Mouse (Mus musculus): ENCODE measurements around the gene Mars.
"Not testable (repeated sequence)": the region's sequence is repeated elsewhere in the genome, so short reads cannot be mapped to it uniquely, and the experiment has no call there.

The Mars gene

DNA sequence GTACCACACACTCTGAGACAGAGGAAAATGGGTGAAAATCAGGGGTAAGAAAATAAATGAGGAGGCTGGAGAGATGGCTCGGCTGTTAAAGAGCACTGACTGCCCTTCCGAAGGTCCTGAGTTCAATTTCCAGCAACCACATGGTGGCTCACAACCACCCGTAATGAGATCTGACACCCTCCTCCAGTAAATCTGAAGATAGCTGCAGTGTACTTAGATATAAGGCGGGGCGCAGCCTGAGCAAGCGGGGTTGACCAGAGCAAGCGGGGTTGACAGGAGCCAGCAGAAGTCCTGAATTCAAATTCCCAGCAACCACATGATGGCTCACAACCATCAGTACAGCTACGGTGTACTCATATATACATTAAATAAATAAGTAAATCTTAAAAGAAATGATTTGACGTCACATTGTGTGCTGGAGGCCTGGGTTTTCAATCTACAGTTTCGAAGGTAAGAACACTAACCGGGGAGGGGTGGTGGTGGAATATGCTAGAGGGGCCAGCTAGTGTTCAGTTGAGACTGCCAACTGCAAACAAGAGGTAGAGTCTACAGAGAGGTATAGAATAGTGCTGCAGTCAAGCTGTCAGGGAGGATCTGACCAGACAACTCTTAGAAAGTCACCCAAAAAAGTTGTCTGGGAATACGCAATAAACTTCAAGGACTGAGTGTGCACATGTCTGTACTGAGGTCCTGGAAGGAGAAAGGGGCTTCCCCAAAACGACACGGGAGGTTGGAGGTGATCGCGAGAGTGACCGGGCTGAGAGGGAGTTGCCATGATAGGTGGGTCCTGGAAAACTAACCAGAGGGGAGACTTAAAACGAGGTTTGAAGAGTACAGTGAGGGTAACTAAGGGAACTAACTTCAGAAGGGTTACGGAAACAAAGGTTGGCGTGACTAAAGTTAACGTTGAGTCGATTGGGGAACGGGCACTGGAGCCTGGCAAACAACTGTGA, 787 bp downstream of the Mars start:
- no peak for DNase-seq (ENCODE audit: low spot score)

DNA sequence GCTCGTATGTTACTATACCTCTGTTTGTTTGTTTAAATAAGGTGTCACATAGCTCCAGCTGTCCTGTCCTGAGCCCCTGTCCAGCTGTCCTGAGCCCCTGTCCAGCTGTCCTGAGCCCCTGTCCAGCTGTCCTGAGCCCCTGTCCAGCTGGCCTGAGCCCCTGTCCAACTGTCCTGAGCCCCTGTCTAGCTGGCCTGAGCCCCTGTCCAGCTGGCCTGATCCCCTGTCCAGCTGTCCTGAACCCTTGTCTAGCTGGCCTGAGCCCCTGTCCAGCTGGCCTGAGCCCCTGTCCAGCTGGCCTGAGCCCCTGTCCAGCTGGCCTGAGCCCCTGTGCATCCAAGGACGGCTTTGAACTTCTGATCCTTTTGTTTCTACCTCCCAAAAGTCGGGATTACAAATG, 2.4 kb downstream of the Mars start:
- DNase-seq (ENCODE audit: low spot score): not testable (repeated sequence)

DNA sequence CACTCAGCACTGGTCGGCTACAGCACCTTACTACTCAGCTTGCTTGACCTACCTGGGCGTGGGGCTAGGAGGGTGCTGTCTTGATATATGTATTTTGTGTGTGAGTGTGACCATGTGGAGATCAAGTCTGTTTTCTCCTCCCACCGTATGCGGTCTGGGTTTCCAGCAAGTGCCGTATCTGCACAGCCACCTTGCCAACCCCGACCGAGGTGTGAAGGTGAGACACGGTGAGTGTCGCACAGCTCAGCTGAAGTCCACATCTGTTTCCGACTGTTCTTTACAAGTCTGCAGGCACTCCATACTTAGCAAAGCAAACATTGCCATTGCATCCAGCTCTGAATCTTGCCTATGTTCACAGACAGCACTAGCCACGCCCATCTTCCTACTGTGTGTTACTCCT, 8.4 kb downstream of the Mars start:
- DNase-seq (ENCODE audit: low spot score): no peak

DNA sequence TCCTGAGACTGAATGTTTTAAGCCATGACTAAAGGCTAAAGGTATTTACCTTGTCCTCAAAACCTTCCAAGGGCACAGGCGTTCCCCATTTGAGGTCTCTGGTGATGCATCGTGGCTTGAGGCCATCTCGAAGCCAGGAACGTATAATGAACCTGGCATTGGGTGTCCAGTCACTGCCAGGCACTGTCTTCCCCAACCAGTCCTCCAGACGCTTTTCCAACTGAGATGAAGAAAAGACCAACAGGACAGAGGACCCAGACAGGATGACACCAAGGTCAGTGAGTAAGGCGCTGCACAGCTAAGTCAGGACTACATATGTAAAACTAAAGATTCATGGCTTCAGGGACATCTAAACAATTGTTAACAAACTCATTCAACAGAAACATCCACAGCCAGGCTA, 11.2 kb downstream of the Mars start:
- no peak for DNase-seq (ENCODE audit: low spot score)

DNA sequence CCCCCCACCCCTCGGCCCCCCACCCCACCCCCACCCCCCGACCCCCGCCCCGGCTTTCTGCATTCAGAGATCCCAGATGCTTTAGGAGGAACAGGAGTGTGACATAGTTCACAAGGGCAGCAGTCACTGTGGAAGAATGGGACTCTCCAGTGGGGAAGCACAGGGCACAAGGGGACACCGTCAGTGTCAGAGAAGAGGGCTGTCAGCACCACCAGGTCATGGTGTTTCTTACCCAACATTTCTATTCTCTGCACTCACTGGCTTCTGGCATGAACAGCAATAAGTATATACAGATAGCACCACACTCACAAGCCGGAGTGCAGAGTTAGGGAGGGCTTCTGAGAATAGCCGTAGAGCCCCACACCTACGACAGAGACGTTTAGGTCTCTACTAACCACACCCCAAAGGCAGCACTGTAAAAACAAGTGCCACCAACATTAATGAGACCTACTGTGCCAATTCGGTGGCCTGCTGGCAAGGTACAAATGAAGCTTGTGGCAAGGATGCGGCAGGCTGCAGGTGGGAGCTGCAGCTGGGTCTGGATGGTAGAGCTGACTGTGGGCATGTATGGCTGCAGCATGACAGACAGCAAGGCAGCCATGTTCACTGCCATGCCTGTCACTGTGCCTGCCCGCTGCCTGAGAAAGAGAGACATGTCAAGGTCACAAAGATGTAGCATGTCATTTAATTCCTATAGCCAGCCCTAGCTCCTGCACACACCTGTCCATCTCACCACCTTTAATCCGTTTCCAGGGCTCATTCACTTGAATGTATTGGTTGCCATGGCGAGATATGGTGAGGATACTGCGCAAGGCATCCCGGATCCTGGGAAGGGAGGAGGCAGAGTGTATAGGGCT, 14.3 kb downstream of the Mars start:
- DNase-seq (ENCODE audit: low spot score): no peak

DNA sequence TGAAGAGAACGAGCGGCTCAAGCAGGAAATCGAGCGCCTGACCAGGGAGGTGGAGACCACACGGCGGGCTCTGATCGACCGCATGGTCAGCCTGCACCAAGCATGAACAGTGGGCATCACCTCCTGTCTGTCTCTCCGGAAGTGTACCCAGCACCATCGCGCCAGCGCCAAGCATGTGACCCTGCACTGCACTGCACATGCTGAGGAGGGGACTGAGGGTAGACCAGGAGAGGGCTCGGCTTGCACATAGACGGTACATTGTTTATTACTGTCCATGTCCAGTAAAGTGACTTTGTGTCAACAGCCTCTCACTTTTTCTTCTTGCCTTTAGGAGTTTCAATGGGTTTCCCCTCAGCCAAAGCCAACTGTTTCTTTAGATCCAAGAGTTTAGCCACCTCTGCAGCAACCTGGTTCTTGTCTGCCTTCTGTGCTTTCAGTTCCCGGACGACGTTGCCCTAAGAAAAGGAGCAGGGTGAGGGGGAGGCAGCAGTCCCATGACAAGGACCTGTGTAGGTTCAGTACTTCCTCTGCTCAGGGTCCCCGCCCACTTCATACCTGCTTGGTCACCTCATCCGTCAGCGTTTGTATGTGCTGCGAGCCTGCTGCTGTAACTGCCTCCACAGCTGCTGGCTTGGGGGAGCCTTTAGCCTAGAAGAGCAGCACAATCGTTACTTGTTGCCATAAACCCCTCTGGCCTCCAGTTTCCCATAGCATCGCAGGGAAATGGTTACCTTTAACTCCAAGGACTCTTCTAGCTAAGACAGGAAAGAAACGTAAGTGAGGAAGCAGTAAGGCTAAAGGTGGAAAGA, 15.4 kb downstream of the Mars start:
- no peak for DNase-seq (ENCODE audit: low spot score)

DNA sequence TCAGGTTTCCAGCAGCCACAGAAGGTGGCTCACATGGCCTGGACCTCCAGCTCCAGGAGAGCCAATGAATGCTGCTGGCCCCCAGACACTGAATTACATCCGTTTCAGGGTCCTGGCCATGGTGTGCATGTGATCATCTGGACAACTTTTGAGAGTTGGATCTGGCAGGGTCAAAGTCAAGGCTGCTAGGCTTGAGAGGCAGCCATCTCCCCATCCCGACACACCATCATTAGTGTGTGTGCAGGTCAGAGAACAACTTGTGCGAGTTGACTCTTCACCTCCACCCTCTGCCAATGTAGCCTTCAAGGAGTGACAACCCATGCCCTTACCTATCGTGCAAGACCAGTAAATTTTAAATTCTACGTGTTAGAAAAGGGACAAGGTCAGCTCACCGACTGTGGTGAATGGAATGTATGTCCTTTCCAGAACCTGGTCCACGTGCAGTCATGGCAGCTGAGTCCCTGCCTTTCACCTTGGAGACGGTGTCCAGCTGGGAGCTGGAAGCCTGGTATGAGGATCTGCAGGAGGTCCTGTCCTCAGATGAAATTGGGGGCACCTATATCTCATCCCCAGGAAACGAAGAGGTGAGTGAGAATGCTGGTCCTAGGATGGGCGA, 16.6 kb downstream of the Mars start:
- no peak for DNase-seq (ENCODE audit: low spot score)

DNA sequence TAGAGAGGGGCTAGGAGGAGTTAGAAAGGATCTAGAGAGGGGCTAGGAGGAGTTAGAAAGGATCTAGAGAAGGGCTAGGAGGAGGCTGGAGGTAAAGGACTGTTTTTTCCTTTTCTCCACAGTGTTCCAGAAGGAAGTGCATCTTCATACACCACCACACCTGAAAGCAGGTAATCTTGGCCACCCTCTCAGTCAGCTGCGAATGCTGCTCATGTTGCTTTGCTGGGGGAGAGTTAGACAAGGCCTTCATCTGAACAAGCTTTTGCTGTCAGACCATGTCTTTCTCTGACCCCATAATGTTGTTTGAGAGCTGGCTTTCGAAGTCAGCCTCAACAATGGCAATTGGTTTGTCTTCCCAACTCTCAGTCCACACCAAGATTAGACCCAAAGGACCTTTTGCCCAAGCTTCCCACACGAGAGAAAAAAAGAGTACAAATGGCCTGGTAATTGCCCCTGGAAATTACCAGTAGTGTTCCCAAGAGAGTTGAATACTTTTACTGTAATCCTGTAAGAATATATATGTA, 17.9 kb downstream of the Mars start:
- no peak for DNase-seq (ENCODE audit: low spot score)

DNA sequence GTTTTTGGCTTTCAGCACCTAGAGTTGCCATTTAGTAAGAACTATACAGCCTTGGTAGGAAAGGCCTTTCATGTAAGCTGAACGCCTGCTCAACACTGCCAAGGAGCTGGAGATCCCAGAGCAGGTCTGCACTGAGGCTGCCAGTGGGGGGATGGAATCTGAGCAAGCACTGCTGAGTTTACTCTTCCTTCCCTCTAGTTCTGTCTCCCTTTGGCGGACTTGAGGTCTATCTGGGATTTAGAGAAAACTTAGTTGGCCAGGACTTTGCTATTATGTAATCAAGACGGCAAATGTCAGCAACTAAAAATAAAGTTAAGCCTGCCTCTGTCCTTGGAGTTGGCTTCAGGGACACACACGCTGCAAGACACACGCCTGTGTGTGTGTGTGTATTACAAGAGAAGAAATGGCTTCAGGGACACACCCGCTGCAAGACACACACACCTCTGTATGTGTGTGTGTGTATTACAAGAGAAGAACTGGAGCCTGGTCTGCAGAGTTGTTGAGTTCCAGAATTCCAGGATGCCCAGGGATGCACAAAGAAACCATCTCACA, 18.5 kb downstream of the Mars start:
- DNase-seq (ENCODE audit: low spot score): no peak

DNA sequence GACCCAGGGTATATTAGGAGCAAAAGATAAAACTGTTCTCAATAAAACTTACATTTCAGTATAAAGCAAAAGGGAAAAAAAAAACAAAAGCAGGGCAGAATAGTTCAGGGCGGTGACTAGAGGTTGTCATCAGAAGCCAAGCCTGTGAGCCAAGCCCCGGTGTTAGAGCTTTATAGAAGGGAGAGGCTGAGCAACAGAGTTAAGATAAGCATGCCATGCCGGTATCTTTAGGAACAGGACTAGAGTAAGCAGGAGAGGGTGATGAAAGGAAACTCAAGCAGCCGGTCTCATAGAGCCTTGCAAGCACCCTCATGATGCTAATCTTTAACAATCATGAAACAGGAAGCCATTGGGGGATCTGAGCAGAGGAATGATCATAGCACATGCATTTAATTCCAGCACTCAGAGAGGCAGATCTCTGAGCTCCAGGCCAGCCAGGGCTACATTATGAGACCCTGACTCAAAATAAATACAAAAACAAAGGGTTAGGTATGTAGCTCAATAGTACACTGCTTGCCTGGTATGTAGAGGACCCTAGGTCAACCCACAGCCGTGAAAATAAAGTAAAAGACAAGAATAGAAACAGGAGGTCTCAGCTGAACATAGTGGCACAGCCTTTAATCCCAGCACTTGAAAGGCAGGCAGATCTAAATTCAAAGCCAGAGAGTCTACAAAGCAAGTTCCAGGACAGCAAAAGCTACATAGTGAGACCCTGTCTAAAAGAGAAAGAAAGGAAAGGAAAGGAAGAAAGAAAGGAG, 19.5 kb downstream of the Mars start:
- DNase-seq (ENCODE audit: low spot score): no peak

DNA sequence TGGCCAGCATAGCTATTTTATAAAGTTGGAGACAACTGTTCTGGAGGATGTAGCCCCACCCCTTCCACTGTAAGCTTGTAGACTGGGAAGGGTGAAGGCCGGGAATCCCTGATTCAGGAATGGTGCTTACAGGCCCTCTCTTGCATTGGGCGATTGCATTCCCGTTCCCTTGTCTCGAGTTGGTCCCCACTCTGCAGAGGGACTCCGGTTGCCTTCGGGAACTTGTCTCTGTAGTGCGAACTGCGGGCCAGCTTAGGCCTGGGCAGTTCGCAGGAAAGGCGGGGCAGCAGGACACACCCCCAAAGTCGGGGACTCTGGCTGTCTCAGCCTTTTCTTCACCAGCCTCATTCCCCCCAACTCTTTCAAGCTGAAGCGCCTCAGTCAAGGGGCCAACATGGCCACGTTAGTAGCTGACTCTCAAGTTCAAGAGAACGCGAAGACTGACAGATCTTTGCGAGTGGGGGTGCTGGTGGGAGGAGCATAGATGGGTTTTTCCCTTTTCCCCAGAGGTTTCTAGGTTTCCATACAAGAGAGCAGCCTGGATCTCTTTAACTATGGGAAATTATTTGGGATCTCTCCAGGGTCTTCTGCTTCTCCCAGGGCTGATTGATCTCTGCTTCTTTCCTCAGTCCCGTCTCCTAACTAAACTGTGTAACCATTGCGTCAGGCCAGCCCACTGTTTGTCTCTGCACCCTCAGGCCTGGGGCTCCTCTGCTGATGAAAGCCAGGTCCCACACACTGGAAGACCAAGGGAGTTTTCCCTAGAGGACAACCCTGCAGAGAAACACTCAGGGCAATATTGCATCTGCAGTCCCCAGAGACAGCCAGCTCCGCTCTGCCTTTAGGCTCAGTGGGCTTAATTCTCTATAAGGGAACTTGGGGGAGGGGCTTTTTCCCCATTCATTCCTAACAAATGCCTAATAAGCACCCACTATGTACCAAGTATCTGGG, 20.4 kb downstream of the Mars start:
- no peak for DNase-seq (ENCODE audit: low spot score)

DNA sequence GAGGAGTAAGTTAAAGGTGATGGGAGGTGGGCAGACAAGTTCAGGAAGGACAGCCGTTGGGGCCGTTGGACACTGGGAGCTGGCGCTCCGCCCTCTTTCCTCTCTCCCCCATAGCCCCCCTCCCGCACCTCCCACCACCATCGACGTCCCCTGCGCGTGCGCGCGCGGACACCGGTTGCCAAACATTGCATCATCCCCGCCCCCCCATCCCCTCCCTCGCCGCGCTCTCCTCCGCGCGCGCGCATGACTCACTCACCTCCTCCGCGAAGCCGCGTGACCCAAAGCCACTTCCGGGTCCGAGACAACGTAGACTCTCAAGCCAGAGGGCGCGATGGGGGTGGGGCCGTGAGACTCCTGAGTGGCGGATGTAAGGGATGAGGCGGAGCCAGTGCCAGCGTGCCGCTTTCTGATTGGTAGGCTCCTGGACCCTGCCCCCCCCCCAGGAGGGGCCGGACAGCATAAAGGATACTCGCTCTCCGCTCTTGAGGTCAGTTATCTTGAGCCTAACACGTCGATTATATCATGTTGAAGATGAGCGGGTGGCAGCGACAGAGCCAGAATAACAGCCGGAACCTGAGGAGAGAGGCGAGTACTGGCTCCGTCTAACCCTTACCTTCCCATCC, 21.2 kb downstream of the Mars start:
- DNase-seq (ENCODE audit: low spot score): peak; percentile 99

DNA sequence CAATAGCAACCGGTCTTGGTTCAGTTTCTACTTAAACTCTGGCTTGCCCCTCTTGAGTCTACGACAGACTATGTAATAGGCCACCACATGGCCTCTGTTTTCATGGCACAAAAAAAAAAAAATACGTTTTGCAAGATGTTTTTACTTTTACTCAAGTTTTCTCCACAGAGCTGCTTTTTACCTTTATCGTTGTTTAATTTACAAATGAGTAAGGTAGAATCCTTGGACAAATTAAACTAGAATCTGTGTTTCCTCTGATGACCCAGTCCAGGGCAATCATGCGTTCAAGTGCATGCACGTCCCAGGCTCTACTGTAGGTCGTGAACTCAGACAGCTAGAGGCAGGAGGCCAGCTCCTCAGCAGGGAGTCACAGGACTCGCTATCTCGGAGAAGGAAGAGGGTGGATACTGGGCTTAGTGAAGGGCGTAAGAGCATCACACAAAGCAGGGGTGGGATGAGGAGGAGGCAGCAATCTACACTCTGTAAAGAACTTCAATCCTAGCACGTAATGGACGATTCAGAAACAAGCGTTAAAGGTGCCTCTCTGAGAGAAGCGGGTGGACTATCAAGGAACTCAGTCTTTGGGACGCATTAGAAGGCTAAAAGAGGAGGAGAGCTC, 21.9 kb downstream of the Mars start:
- no peak for DNase-seq (ENCODE audit: low spot score)

DNA sequence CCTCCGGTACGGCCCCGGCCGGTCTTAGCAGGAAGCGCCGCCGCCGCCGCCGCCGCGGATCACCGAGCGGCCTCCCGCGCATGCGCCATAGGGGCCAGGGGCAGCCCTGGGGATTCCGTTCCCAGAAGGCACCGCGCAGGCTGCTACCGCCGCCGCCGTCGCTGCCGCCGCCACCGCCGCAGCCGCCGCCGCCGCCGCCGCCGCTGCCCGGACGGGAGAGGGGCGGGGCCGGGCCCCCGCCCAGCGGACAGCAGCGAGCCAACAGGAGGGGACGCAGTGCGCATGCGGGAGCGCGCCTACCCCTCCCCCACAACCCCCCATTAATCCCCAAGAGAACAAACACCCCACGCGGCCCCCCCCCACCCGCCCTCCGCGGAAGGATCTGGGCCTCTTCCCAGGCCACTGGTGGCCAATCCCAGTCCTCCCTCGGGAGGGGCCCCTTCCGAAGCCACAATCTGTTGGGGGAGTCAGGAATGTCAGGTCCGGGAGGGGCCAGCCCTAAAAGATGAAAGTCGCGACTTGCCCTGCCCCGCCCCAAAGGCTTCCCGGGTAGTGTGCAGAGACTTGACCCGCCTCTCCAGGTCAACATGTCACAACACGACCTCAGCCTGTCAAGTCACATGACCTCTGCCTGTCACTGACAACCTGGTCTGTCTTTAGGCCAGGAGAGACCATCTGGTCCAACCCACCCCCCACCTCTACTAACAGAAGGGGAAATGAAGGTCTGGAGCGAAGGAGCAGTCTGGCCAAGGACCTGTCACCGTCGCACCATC, 22.6 kb downstream of the Mars start, which contains the start of gene Mbd6:
Mbd6 (minus strand) TSS at position 219 of the 773 bp plus-strand sequence.
- no peak for DNase-seq (ENCODE audit: low spot score)

DNA sequence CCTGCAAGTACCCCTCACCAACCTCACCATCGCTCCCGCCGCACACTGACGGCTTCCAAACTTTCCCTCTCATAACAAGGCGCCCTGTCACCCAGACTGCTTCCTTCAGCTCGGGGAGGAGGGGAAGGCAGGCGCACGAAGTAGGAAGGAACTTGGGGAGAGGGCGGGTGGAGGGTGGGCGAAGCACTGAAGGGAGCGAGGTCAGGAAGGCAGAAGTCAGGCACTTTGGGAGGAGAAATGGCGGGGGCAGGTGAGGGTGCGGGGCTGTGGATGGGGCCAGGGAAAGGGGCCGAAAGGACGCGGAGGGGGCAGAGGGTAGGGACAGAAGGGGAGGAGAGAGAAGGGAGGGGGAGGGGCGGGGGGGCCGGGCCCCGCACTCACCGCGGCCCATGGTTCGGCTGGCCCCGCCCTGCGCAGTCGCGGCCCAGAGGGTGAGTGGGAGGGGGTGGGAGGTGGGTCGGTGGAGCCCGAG, 23.2 kb downstream of the Mars start:
- DNase-seq (ENCODE audit: low spot score): no peak

DNA sequence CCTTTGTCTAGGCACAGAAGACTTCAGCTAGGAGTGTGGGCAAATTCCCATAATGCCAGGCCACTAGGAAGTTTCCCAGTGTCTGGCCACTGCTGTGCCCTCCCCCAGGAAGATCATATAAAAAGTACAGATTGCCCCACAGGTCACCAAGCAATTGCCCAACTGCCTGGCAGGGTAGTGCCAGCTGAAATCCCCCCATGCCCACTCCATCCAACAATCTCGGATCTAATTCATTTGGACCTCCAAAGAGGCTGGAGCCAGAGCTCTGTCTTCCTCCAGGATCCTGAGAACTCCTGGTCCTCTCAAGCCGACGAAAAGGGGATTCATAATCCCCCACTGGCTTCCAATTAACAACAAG, 23.7 kb downstream of the Mars start:
- DNase-seq (ENCODE audit: low spot score): no peak

DNA sequence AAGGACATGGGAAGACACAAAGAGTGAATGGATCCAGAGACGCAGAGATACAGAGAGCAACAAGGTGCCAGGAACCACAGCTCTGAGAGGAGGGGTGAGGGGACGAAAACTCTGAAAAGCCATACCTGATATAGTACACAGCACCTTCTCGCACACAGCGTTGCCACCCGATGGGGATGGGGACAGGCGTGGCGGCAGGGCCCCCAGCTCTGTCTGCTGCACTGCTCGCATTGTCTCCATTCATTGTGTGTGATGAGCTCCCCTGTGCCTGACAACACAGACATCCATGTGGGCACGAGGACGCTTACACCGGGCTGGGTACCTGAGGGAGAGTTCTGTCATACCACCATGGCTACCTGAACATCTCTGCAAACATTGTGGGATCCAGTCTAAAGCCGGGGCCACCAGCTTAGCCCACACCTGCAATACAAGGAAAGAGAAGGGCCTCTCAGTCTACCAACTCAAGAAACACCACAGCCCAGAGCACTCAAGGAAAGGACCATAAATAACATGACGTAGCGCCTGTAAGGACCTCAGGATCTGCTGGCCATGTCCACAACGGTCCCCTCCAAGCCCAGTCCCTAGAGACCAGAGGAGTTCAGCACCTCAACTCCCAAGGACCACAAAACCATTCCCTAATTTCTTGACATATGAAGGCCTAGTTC, 24.2 kb downstream of the Mars start:
- DNase-seq (ENCODE audit: low spot score): no peak
